8 mouse cellular contexts compared by ENCODE assay signal in the genomic region with DNA sequence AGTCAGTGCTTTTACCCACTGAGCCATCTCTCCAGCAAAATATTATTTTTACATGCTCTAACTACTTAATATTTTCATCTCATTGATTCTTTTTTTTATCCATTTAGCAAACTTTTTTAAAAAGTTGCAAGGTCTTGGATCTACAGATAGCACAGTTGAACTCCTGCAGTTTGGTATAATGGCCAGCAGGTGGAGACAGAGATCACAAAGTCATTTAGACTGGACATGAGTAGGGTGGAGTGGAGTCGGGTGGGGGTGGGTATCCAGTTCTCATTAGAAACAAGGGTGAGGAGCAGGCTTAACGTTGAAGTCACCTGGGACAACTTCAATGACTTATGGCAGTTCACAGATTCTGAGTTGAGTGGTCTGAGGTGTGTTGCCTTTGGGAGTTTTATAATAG. TPM values are rescaled to one million over a fixed set of nuclear protein-coding genes. Genes with fewer than 3 reads are reported as not detected.
DNase-seq lines count a peak whose midpoint lies in the region.

No protein-coding gene starts in this region.

- DNase-seq in heart, adult 18-20 months: peak; percentile 44 to 79
- DNase-seq in heart, embryonic 10.5 days (ENCODE audit: low spot score): no peak
- DNase-seq in ES-CJ7 (ENCODE audit: low read depth, low spot score): peak; percentile 84
- peak; percentile 28 for DNase-seq in cerebellum, adult 8-10 months
- DNase-seq in gastrocnemius, adult 8-10 months (ENCODE audit: low spot score in 2 of 2): peak; percentile 10 to 16
- peak; percentile 80 for DNase-seq in kidney, postnatal 14 days
- peak; percentile 39 to 50 for DNase-seq in lung, adult 18-20 months
- DNase-seq in right cerebral cortex, postnatal 4 days: peak; percentile 33

- peaks cover 4% of the 10 kb centered on the region; the same call in 1 of the 2 replicates for H3K27me3 ChIP-seq in heart, embryonic 10.5 days (ENCODE audit: insufficient read depth, poor library complexity, severe bottlenecking)

- no peaks in the 10 kb centered on the region; the same call in 1 of the 2 replicates for H3K4me1 ChIP-seq in heart, embryonic 10.5 days

- no peaks in the 10 kb centered on the region for H3K9me3 ChIP-seq in heart, embryonic 10.5 days

- peaks cover 23% of the 10 kb centered on the region for H3K36me3 ChIP-seq in heart, embryonic 10.5 days

- WGBS in heart, embryonic 10.5 days: 11% methylated on average over 2 of the region's 2 CpGs

- no peak overlapping the region for H3K4me3 ChIP-seq in heart, embryonic 10.5 days

- no peak overlapping the region for H3K27ac ChIP-seq in heart, embryonic 10.5 days

RNA-seq across cellular contexts. Expression of gene Heatr6, which starts 31.9 kb away (rescaled TPM):
- total RNA-seq in heart, adult 18-20 months (2021): 1 to 10 TPM; 5.5 to 6.5 TPM
- 16.1 and 19.9 TPM in 2 replicates for polyA plus RNA-seq in heart, embryonic 10.5 days (2016; fragmentation: Nextera tagmentation; extraction: Ambion mirVana)
- 1 to 10 TPM; 8.2 to 9.1 (median 8.6) TPM for total RNA-seq in gastrocnemius, adult 8-10 months (2022)

RNA-seq across cellular contexts. Expression of gene Wfdc21, which starts 38.6 kb away (rescaled TPM):
- total RNA-seq in heart, adult 18-20 months (2021): not detected
- not detected in 2 replicates for polyA plus RNA-seq in heart, embryonic 10.5 days (2016; fragmentation: Nextera tagmentation; extraction: Ambion mirVana)
- under 1 TPM in 1 of 4 experiments, not detected in 3; 0.79 TPM for total RNA-seq in gastrocnemius, adult 8-10 months (2022)
